Mouse (Mus musculus) inflammation-experienced regulatory T-cells, adult 16 weeks (primary cell): ENCODE data around the gene Cfap126. TPM values are rescaled to one million over a fixed set of nuclear protein-coding genes. Genes with fewer than 3 reads are reported as not detected.

Experiments
- polyA plus RNA-seq: library from polyadenylated mRNA; unstranded; fragments of 100-300 nt; shearing (Covaris generic); gene quantifications from one replicate; pipeline ENCODE4 v1.2.1, GENCODE M21; 2017

The Cfap126 gene
- polyA plus RNA-seq, result 2.4 TPM

DNA sequence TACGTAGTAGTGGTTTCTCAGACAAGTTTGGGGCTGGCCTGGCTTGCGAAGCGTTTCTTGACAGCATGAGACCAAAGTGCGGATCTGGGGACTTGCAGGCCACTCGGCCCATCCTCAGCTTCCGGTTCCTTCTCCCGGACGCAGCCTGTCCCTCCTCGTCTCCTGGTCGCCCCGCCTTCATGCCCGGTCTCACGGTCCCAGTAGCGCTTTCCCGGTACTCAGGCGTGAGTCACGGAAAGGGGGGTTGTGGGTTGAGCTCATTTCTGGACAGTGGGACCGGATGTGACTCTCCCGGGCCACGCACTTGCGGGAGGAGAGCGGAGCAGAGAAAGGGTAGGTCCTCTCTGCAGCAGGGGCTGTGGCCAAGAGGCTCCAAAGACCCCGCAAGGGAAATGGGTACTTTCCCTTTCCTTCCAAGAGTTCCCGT is at the start of gene Cfap126:
Gene Cfap126 (plus strand): TSS at position 46 of the 427 bp plus-strand sequence.

DNA sequence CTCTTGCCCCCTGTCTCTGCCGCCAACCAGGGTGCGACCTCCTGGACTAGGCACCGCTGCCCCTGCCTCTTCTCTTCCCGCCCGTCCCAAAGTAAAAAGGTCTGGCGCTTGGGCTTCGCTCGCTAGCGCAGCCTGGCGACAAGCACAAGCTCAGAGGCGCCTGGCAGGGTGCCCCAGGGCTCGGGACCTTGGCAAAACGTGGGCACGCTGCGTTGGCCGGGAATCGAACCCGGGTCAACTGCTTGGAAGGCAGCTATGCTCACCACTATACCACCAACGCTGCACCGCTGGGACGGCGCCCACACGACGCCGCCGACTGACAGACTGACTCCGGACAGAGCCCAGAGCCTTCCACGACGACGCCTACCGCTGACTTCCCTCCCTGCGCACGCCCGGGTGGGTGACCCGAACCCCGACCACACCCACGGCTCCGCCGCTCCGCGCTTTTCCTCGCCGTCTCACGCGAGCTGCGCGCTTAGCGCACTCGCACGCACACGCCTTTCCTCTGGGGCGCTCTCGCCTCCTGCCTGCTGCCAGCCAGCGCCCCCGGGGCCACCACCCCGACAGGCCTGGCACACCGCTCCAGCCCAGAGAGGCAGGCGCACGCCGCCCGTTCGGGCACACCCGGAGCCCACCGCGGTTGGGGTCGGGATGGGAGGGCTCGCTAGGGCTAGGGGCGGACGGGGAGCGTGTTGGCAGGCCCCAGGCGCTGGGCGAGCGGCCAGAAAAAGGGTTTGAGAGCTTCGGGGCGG is 49.1 kb upstream of the Cfap126 start, which contains the start of gene Fcgr3:
Gene Fcgr3 (minus strand): TSS at position 445 of the 752 bp plus-strand sequence.

GRCm38 (mm10) chr1:171149974-171150760 is 36.4 kb downstream of the Cfap126 start, which contains the start of the genes Sdhc and Mpz:
Sdhc (minus strand) TSS chr1:171150603.
Mpz (plus strand) TSS chr1:171150711.

Other genes with a start within 250 kb of the Cfap126 start
- 13.2 TPM for gene Atf6, start 246.1 kb upstream of the Cfap126 start, polyA plus RNA-seq
- gene Gm26620, start 228.9 kb upstream of the Cfap126 start, polyA plus RNA-seq, result not detected
- 39.9 TPM for gene Dusp12, start 228.4 kb upstream of the Cfap126 start, polyA plus RNA-seq
- gene Fcrlb, start 201.0 kb upstream of the Cfap126 start, polyA plus RNA-seq, result not detected
- 1.8 TPM for gene Fcrla, start 186.3 kb upstream of the Cfap126 start, polyA plus RNA-seq
- gene Fcgr2b, start 137.4 kb upstream of the Cfap126 start, polyA plus RNA-seq, result 1.5 TPM
- gene Fcgr4, start 95.0 kb upstream of the Cfap126 start, polyA plus RNA-seq, result 0.85 TPM
- 2.1 TPM for gene Fcgr3, start 49.0 kb upstream of the Cfap126 start, polyA plus RNA-seq
- 161 TPM for gene Sdhc, start 36.7 kb downstream of the Cfap126 start, polyA plus RNA-seq
- not detected for gene Mpz, start 36.8 kb downstream of the Cfap126 start, polyA plus RNA-seq
- gene Pcp4l1, start 82.3 kb downstream of the Cfap126 start, polyA plus RNA-seq, result not detected
- 0.15 TPM for gene Nr1i3, start 100.1 kb downstream of the Cfap126 start, polyA plus RNA-seq
- gene Tomm40l, start 108.6 kb downstream of the Cfap126 start, polyA plus RNA-seq, result 40.9 TPM
- gene Apoa2, start 111.1 kb downstream of the Cfap126 start, polyA plus RNA-seq, result 0.79 TPM
- 15.8 TPM for gene Fcer1g, start 120.4 kb downstream of the Cfap126 start, polyA plus RNA-seq
- gene Adamts4, start 136.5 kb downstream of the Cfap126 start, polyA plus RNA-seq, result not detected
- gene Ndufs2, start 137.5 kb downstream of the Cfap126 start, polyA plus RNA-seq, result 200 TPM
- 50.4 TPM for gene B4galt3, start 156.4 kb downstream of the Cfap126 start, polyA plus RNA-seq
- 92.4 TPM for gene Ppox, start 167.3 kb downstream of the Cfap126 start, polyA plus RNA-seq
- gene Usp21, start 174.1 kb downstream of the Cfap126 start, polyA plus RNA-seq, result 69.0 TPM
- 61.0 TPM for gene Ufc1, start 181.1 kb downstream of the Cfap126 start, polyA plus RNA-seq
- gene Dedd, start 215.2 kb downstream of the Cfap126 start, polyA plus RNA-seq, result 44.3 TPM
- gene Nit1, start 231.7 kb downstream of the Cfap126 start, polyA plus RNA-seq, result 57.0 TPM
- gene Pfdn2, start 231.8 kb downstream of the Cfap126 start, polyA plus RNA-seq, result 115 TPM
- not detected for gene Klhdc9, start 246.9 kb downstream of the Cfap126 start, polyA plus RNA-seq